Mouse (Mus musculus): ENCODE results near the gene Gm13289.
"Not testable (repeated sequence)": the region's sequence is repeated elsewhere in the genome, so short reads cannot be mapped to it uniquely, and the experiment has no call there.

GRCm38 (mm10) chr4:88773534-88773933, 3.2 kb upstream of the Gm13289 start, which contains the start of gene Gm13290:
- TF ChIP-seq MAX (IDR thresholded peaks at IDR 0.05; ENCODE audit: low read length); KAT2A (conservative IDR thresholded peaks at IDR 0.05; ENCODE audit: low read depth, low read length); MAFK (IDR thresholded peaks at IDR 0.05; ENCODE audit: borderline replicate concordance, low read depth, low read length); CTCF (IDR thresholded peaks at IDR 0.05 in 2 of 3, conservative IDR thresholded peaks at IDR 0.05 in 1 of 3; ENCODE audit: control insufficient read depth in 1 of 3, insufficient read depth in 1 of 3, low read depth in 2 of 3, low read length in 3 of 3, poor library complexity in 1 of 3, severe bottlenecking in 1 of 3); POLR2A (IDR thresholded peaks at IDR 0.05; ENCODE audit: control insufficient read depth in 1 of 2, insufficient read depth in 1 of 2, low read depth in 1 of 2, low read length in 2 of 2, poor library complexity in 1 of 2); RAD21 (IDR thresholded peaks at IDR 0.05; ENCODE audit: low read depth, low read length); HCFC1 (IDR thresholded peaks at IDR 0.05; ENCODE audit: low read depth, low read length); MXI1 (IDR thresholded peaks at IDR 0.05; ENCODE audit: low read depth, low read length): not testable (repeated sequence)
